Mouse (Mus musculus) erythroblast, embryonic 14.5 days (primary cell): ENCODE results near the gene Tmem209.

ENCODE experiments used
- GATA1 ChIP-seq: IDR thresholded peaks from 2 replicates; pipeline ENCODE4 v1.6.1; 2012; ENCODE audit warnings: low read length, inconsistent platforms, mixed read lengths
- TAL1 ChIP-seq: IDR thresholded peaks from 3 replicates; pipeline ENCODE4 v1.6.1; 2012; ENCODE audit warnings: low read length, inconsistent platforms, mixed read lengths

- TF ChIP-seq GATA1 (no peak), TAL1 (no peak)
Measured at GRCm38 (mm10) chr6:30550496-30551192, 41.1 kb upstream of the Tmem209 start.
